Mouse (Mus musculus): ENCODE data around the gene Dctn2. TPM values are rescaled to one million over a fixed set of nuclear protein-coding genes. Genes with fewer than 3 reads are reported as not detected.
A peak's percentile ranks its signal among the peaks of the same experiment; 100 is the strongest.

Dctn2 gene
- total and polyA plus RNA-seq, 3 experiments = 135 to 161 (median 139) TPM

GRCm38 (mm10) chr10:127261706-127262547 lies 4.2 kb upstream of the Dctn2 start:
- no peaks in the 10 kb centered on the region for H3K36me3 ChIP-seq (replicated peaks)
- ATAC-seq (ENCODE audit: extremely low read depth, insufficient number of reproducible peaks, low FRiP score, poor library complexity, severe bottlenecking) (no peak), DNase-seq (ENCODE audit: low spot score) (no peak)
- no peak overlapping the region for H3K4me3 ChIP-seq (ENCODE audit: low read depth, low read length)
- peaks cover 33% of the 10 kb centered on the region for H3K4me1 ChIP-seq (ENCODE audit: insufficient read depth, low read depth, low read length)
- H3K27me3 ChIP-seq (ENCODE audit: insufficient read depth, low read length) = peaks cover 64% of the 10 kb centered on the region
- H3K9me3 ChIP-seq (replicated peaks) = no peaks in the 10 kb centered on the region
- TF ChIP-seq GATA2 (IDR thresholded peaks at IDR 0.05; ENCODE audit: borderline replicate concordance, low read depth, low read length) (no peak), TAL1 (conservative IDR thresholded peaks at IDR 0.05; ENCODE audit: low read depth, low read length) (no peak), POLR2AphosphoS5 (IDR thresholded peaks at IDR 0.05; ENCODE audit: insufficient replicate concordance, low read depth, low read length) (no peak), CTCF (IDR thresholded peaks at IDR 0.05; ENCODE audit: low read depth, low read length) (no peak), GATA1 (IDR thresholded peaks at IDR 0.05; ENCODE audit: borderline replicate concordance, low read length) (no peak)

- Histone ChIP-seq H3K9me3 (replicated peaks) (no peaks in the 10 kb centered on the region), H3K4me3 (ENCODE audit: low read depth, low read length) (peak within 1 kb of the TSS; percentile 71), H3K36me3 (replicated peaks) (peaks cover 5% of the 10 kb centered on the region), H3K27me3 (ENCODE audit: insufficient read depth, low read length) (peaks cover 57% of the 10 kb centered on the region), H3K4me1 (ENCODE audit: insufficient read depth, low read depth, low read length) (peaks cover 42% of the 10 kb centered on the region)
- ATAC-seq (ENCODE audit: extremely low read depth, insufficient number of reproducible peaks, low FRiP score, poor library complexity, severe bottlenecking) = no peak
- TF ChIP-seq TAL1 (conservative IDR thresholded peaks at IDR 0.05; ENCODE audit: low read depth, low read length) (no peak), GATA2 (IDR thresholded peaks at IDR 0.05; ENCODE audit: borderline replicate concordance, low read depth, low read length) (no peak), CTCF (IDR thresholded peaks at IDR 0.05; ENCODE audit: low read depth, low read length) (no peak), POLR2AphosphoS5 (IDR thresholded peaks at IDR 0.05; ENCODE audit: insufficient replicate concordance, low read depth, low read length) (no peak), GATA1 (IDR thresholded peaks at IDR 0.05; ENCODE audit: borderline replicate concordance, low read length) (no peak)
- no peak for DNase-seq (ENCODE audit: low spot score)
Observed at GRCm38 (mm10) chr10:127262548-127263398, 3.4 kb upstream of the Dctn2 start, which contains the start of gene Kif5a. Gene Kif5a (minus strand): TSS chr10:127263348.

GRCm38 (mm10) chr10:127263631-127264030 lies 2.5 kb upstream of the Dctn2 start:
- DNase-seq (ENCODE audit: low spot score) = no peak
- Histone ChIP-seq H3K9me3 (replicated peaks) (no peaks in the 10 kb centered on the region), H3K4me1 (ENCODE audit: insufficient read depth, low read depth, low read length) (peaks cover 47% of the 10 kb centered on the region), H3K36me3 (replicated peaks) (peaks cover 12% of the 10 kb centered on the region), H3K4me3 (ENCODE audit: low read depth, low read length) (no peak overlapping the region), H3K27me3 (ENCODE audit: insufficient read depth, low read length) (peaks cover 49% of the 10 kb centered on the region)
- no peak for TF ChIP-seq GATA1 (IDR thresholded peaks at IDR 0.05; ENCODE audit: borderline replicate concordance, low read length)
- no peak for TF ChIP-seq GATA2 (IDR thresholded peaks at IDR 0.05; ENCODE audit: borderline replicate concordance, low read depth, low read length)
- no peak for TF ChIP-seq TAL1 (conservative IDR thresholded peaks at IDR 0.05; ENCODE audit: low read depth, low read length)
- no peak for TF ChIP-seq CTCF (IDR thresholded peaks at IDR 0.05; ENCODE audit: low read depth, low read length)
- TF ChIP-seq POLR2AphosphoS5 (IDR thresholded peaks at IDR 0.05; ENCODE audit: insufficient replicate concordance, low read depth, low read length) = no peak
- no peak for ATAC-seq (ENCODE audit: extremely low read depth, insufficient number of reproducible peaks, low FRiP score, poor library complexity, severe bottlenecking)

- Histone ChIP-seq H3K36me3 (replicated peaks) (peaks cover 18% of the 10 kb centered on the region), H3K9me3 (replicated peaks) (no peaks in the 10 kb centered on the region), H3K4me3 (ENCODE audit: low read depth, low read length) (no peak overlapping the region), H3K4me1 (ENCODE audit: insufficient read depth, low read depth, low read length) (peaks cover 53% of the 10 kb centered on the region), H3K27me3 (ENCODE audit: insufficient read depth, low read length) (peaks cover 43% of the 10 kb centered on the region)
- DNase-seq (ENCODE audit: low spot score) (no peak), ATAC-seq (ENCODE audit: extremely low read depth, insufficient number of reproducible peaks, low FRiP score, poor library complexity, severe bottlenecking) (no peak)
- TF ChIP-seq CTCF (IDR thresholded peaks at IDR 0.05; ENCODE audit: low read depth, low read length) (no peak), GATA2 (IDR thresholded peaks at IDR 0.05; ENCODE audit: borderline replicate concordance, low read depth, low read length) (no peak), GATA1 (IDR thresholded peaks at IDR 0.05; ENCODE audit: borderline replicate concordance, low read length) (no peak), TAL1 (conservative IDR thresholded peaks at IDR 0.05; ENCODE audit: low read depth, low read length) (no peak)
Observed at GRCm38 (mm10) chr10:127264336-127264735, 1.8 kb upstream of the Dctn2 start.

- Histone ChIP-seq H3K4me3 (ENCODE audit: low read depth, low read length) (no peak overlapping the region), H3K27me3 (ENCODE audit: insufficient read depth, low read length) (peaks cover 39% of the 10 kb centered on the region), H3K9me3 (replicated peaks) (no peaks in the 10 kb centered on the region), H3K4me1 (ENCODE audit: insufficient read depth, low read depth, low read length) (peaks cover 54% of the 10 kb centered on the region), H3K36me3 (replicated peaks) (peaks cover 24% of the 10 kb centered on the region)
- no peak for TF ChIP-seq TAL1 (conservative IDR thresholded peaks at IDR 0.05; ENCODE audit: low read depth, low read length)
- no peak for TF ChIP-seq GATA2 (IDR thresholded peaks at IDR 0.05; ENCODE audit: borderline replicate concordance, low read depth, low read length)
- no peak for TF ChIP-seq GATA1 (IDR thresholded peaks at IDR 0.05; ENCODE audit: borderline replicate concordance, low read length)
- TF ChIP-seq POLR2AphosphoS5 (IDR thresholded peaks at IDR 0.05; ENCODE audit: insufficient replicate concordance, low read depth, low read length) = no peak
- no peak for TF ChIP-seq CTCF (IDR thresholded peaks at IDR 0.05; ENCODE audit: low read depth, low read length)
- DNase-seq (ENCODE audit: low spot score) (no peak), ATAC-seq (ENCODE audit: extremely low read depth, insufficient number of reproducible peaks, low FRiP score, poor library complexity, severe bottlenecking) (no peak)
Observed at GRCm38 (mm10) chr10:127264971-127265370, 1.2 kb upstream of the Dctn2 start.

GRCm38 (mm10) chr10:127265727-127266111 lies 449 bp upstream of the Dctn2 start:
- H3K4me1 ChIP-seq (ENCODE audit: insufficient read depth, low read depth, low read length) = peaks cover 59% of the 10 kb centered on the region
- H3K4me3 ChIP-seq (ENCODE audit: low read depth, low read length) = peak overlapping the region; percentile 83; the same call in 1 of the 2 replicates
- no peak for TF ChIP-seq POLR2AphosphoS5 (IDR thresholded peaks at IDR 0.05; ENCODE audit: insufficient replicate concordance, low read depth, low read length)
- TF ChIP-seq GATA2 (IDR thresholded peaks at IDR 0.05; ENCODE audit: borderline replicate concordance, low read depth, low read length) = no peak
- no peak for TF ChIP-seq GATA1 (IDR thresholded peaks at IDR 0.05; ENCODE audit: borderline replicate concordance, low read length)
- no peak for TF ChIP-seq CTCF (IDR thresholded peaks at IDR 0.05; ENCODE audit: low read depth, low read length)
- no peak for TF ChIP-seq TAL1 (conservative IDR thresholded peaks at IDR 0.05; ENCODE audit: low read depth, low read length)
- no peaks in the 10 kb centered on the region for H3K9me3 ChIP-seq (replicated peaks)
- H3K27me3 ChIP-seq (ENCODE audit: insufficient read depth, low read length) = peaks cover 31% of the 10 kb centered on the region
- DNase-seq (ENCODE audit: low spot score) (no peak), ATAC-seq (ENCODE audit: extremely low read depth, insufficient number of reproducible peaks, low FRiP score, poor library complexity, severe bottlenecking) (no peak)
- peaks cover 31% of the 10 kb centered on the region for H3K36me3 ChIP-seq (replicated peaks)

Data from G1E (cell line).